Mouse (Mus musculus) MEL (cell line): ENCODE results near the gene Cct7. TPM values are rescaled to one million over a fixed set of nuclear protein-coding genes. Genes with fewer than 3 reads are reported as not detected.

ENCODE experiments used
- DNase-seq: peaks from one replicate; pipeline ENCODE4 v3.0.0; 2011; ENCODE audit warnings: low read depth, low spot score
- H3K27ac ChIP-seq: 2 replicates; pipeline ENCODE4 v1.5.1; 2012; ENCODE audit warnings: low read depth, mild to moderate bottlenecking, control low read depth, low read length, moderate library complexity; ENCODE audit not compliant: control insufficient read depth
- H3K27me3 ChIP-seq, 2 experiments: fragments of 150-350 bp in 1 of 2; sonication (generic) in 1 of 2; 2 replicates each; pipeline ENCODE4 v1.6.1; 2012; ENCODE audit warnings: low read length in 2 of 2, mild to moderate bottlenecking in 2 of 2, improper control_type of control experiment in 1 of 2, moderate library complexity in 1 of 2; ENCODE audit not compliant: insufficient read depth in 2 of 2, control insufficient read depth in 1 of 2
- H3K36me3 ChIP-seq, 2 experiments: 2 replicates each; pipeline ENCODE4 v1.6.1; 2012 to 2014; ENCODE audit warnings: low read length in 2 of 2, improper control_type of control experiment in 1 of 2, inconsistent platforms in 1 of 2, mild to moderate bottlenecking in 1 of 2; ENCODE audit not compliant: insufficient read depth in 2 of 2, control insufficient read depth in 1 of 2
- H3K4me1 ChIP-seq, 2 experiments: fragments of 150-350 bp in 1 of 2; sonication (generic) in 1 of 2; 2 replicates each; pipeline ENCODE4 v1.6.1; 2012; ENCODE audit warnings: low read length in 2 of 2, improper control_type of control experiment in 1 of 2, mild to moderate bottlenecking in 1 of 2; ENCODE audit not compliant: insufficient read depth in 2 of 2, control insufficient read depth in 1 of 2
- H3K4me3 ChIP-seq, 2 experiments: fragments of 150-350 bp in 1 of 2; sonication (generic) in 1 of 2; 2 replicates each; pipeline ENCODE4 v1.5.1; 2012; ENCODE audit warnings: low read depth in 2 of 2, low read length in 2 of 2, mild to moderate bottlenecking in 2 of 2, moderate library complexity in 2 of 2, control low read depth in 1 of 2, improper control_type of control experiment in 1 of 2; ENCODE audit not compliant: control insufficient read depth in 1 of 2, insufficient read depth in 1 of 2
- H3K79me2 ChIP-seq: 2 replicates; pipeline ENCODE4 v1.6.1; 2012; ENCODE audit warnings: mild to moderate bottlenecking, low read length, moderate library complexity; ENCODE audit not compliant: control insufficient read depth, poor library complexity, insufficient read depth
- H3K9ac ChIP-seq: 2 replicates; pipeline ENCODE4 v1.6.1; 2012; ENCODE audit warnings: low read depth, mild to moderate bottlenecking, control low read depth, low read length, moderate library complexity; ENCODE audit not compliant: control insufficient read depth, poor library complexity, severe bottlenecking
- H3K9me3 ChIP-seq: fragments of 150-350 bp; sonication (generic); replicated peaks from 2 replicates; pipeline ENCODE4 v1.6.1; 2012; ENCODE audit warnings: mild to moderate bottlenecking, low read length, improper control_type of control experiment, moderate library complexity; ENCODE audit not compliant: insufficient read depth
- CTCF ChIP-seq, 3 experiments: IDR thresholded peaks in 2 of 3; conservative IDR thresholded peaks in 1 of 3; 2 replicates each; pipeline ENCODE4 v1.5.1; 2011 to 2012; ENCODE audit warnings: low read length in 3 of 3, low read depth in 2 of 3, mild to moderate bottlenecking in 2 of 3, improper control_type of control experiment in 1 of 3, inconsistent platforms in 1 of 3, mixed read lengths in 1 of 3, moderate library complexity in 1 of 3; ENCODE audit not compliant: control insufficient read depth in 1 of 3, insufficient read depth in 1 of 3, poor library complexity in 1 of 3, severe bottlenecking in 1 of 3
- ELF1 ChIP-seq: IDR thresholded peaks from 2 replicates; pipeline ENCODE4 v1.6.1; 2014; ENCODE audit warnings: low read depth, mild to moderate bottlenecking, inconsistent platforms, low read length, improper control_type of control experiment, moderate library complexity
- EP300 ChIP-seq, 2 experiments: IDR thresholded peaks; 2 replicates each; pipeline ENCODE4 v1.6.1; 2011; ENCODE audit warnings: improper control_type of control experiment in 2 of 2, low read length in 2 of 2, low read depth in 1 of 2, mild to moderate bottlenecking in 1 of 2
- GABPA ChIP-seq: IDR thresholded peaks from 2 replicates; pipeline ENCODE4 v1.6.1; 2012; ENCODE audit warnings: low read depth, mild to moderate bottlenecking, inconsistent platforms, low read length, improper control_type of control experiment, moderate library complexity
- GATA1 ChIP-seq: IDR thresholded peaks from 2 replicates; pipeline ENCODE4 v1.6.1; 2011; ENCODE audit warnings: low read depth, low read length, improper control_type of control experiment
- MAZ ChIP-seq: IDR thresholded peaks from 2 replicates; pipeline ENCODE4 v1.6.1; 2012; ENCODE audit warnings: low read depth, mild to moderate bottlenecking, inconsistent platforms, low read length, improper control_type of control experiment
- MEF2A ChIP-seq: IDR thresholded peaks from 2 replicates; pipeline ENCODE4 v1.6.1; 2014; ENCODE audit warnings: low read depth, mild to moderate bottlenecking, inconsistent platforms, low read length, improper control_type of control experiment; ENCODE audit not compliant: poor library complexity, insufficient replicate concordance, severe bottlenecking; ENCODE audit errors: extremely low read depth
- MXI1 ChIP-seq: IDR thresholded peaks from 2 replicates; pipeline ENCODE4 v1.6.1; 2011; ENCODE audit warnings: mild to moderate bottlenecking, low read depth, low read length, improper control_type of control experiment
- MYC ChIP-seq: IDR thresholded peaks from 2 replicates; pipeline ENCODE4 v1.6.1; 2011; ENCODE audit warnings: low read depth, mild to moderate bottlenecking, low read length, improper control_type of control experiment, moderate library complexity
- NELFE ChIP-seq: IDR thresholded peaks from 2 replicates; pipeline ENCODE4 v1.6.1; 2011; ENCODE audit warnings: low read depth, low read length, improper control_type of control experiment
- POLR2A ChIP-seq, 2 experiments: IDR thresholded peaks; 2 replicates each; pipeline ENCODE4 v1.6.1; 2011 to 2012; ENCODE audit warnings: low read length in 2 of 2, mild to moderate bottlenecking in 2 of 2, control low read depth in 1 of 2, improper control_type of control experiment in 1 of 2, low read depth in 1 of 2, moderate library complexity in 1 of 2; ENCODE audit not compliant: control insufficient read depth in 1 of 2, insufficient read depth in 1 of 2, poor library complexity in 1 of 2
- POLR2AphosphoS2 ChIP-seq: IDR thresholded peaks from 2 replicates; pipeline ENCODE4 v1.6.1; 2011; ENCODE audit warnings: low read length, improper control_type of control experiment
- SIN3A ChIP-seq: IDR thresholded peaks from 2 replicates; pipeline ENCODE4 v1.6.1; 2012; ENCODE audit warnings: low read length, improper control_type of control experiment, inconsistent platforms
- SMC3 ChIP-seq: IDR thresholded peaks from 2 replicates; pipeline ENCODE4 v1.6.1; 2011; ENCODE audit warnings: low read depth, low read length, improper control_type of control experiment
- USF1 ChIP-seq: IDR thresholded peaks from 2 replicates; pipeline ENCODE4 v1.6.1; 2014; ENCODE audit warnings: low read depth, mild to moderate bottlenecking, inconsistent platforms, low read length, improper control_type of control experiment, moderate library complexity
- ZKSCAN1 ChIP-seq: IDR thresholded peaks from 2 replicates; pipeline ENCODE4 v1.6.1; 2012; ENCODE audit warnings: low read depth, mild to moderate bottlenecking, inconsistent platforms, low read length, improper control_type of control experiment, moderate library complexity
- ZMIZ1 ChIP-seq: IDR thresholded peaks from 2 replicates; pipeline ENCODE4 v1.6.1; 2012; ENCODE audit warnings: low read depth, mild to moderate bottlenecking, inconsistent platforms, low read length, improper control_type of control experiment, moderate library complexity
- ZNF384 ChIP-seq: IDR thresholded peaks from 2 replicates; pipeline ENCODE4 v1.6.1; 2012; ENCODE audit warnings: low read depth, mild to moderate bottlenecking, inconsistent platforms, low read length, improper control_type of control experiment
- polyA plus RNA-seq, 2 experiments: library from polyadenylated mRNA; stranded (reverse) in 1 of 2; unstranded in 1 of 2; fragments of >175 nt in 1 of 2; fragments of >200 nt in 1 of 2; gene quantifications; 2 replicates each; pipeline versions ENCODE4 v1.2.1 to v1.2.4; 2012; ENCODE audit warnings: low replicate concordance in 2 of 2, low read depth in 1 of 2; ENCODE audit not compliant: insufficient read length in 2 of 2, insufficient read depth in 1 of 2, missing spikeins in 1 of 2
- total RNA-seq: library from RNA; depleted of rRNA; stranded (reverse); fragments of 300-350 nt; gene quantifications from 2 replicates; pipeline ENCODE4 v1.2.3, GENCODE M21; 2012

The Cct7 gene
- total and polyA plus RNA-seq, 3 experiments, result 222 to 660 (median 660) TPM

GRCm38 (mm10) chr6:85496976-85497375 lies 45.7 kb downstream of the Cct7 start:
- Histone ChIP-seq H3K79me2 (no peaks in the 10 kb centered on the region), H3K27me3 (peaks cover 0 to 9% of the 10 kb centered on the region in 2 experiments; a peak in 3 of 4 replicates), H3K9me3 (no peaks in the 10 kb centered on the region), H3K27ac (no peak overlapping the region)
- no peak for DNase-seq
- TF ChIP-seq POLR2A (IDR thresholded peaks at IDR 0.05; ENCODE audit: control insufficient read depth in 1 of 2, insufficient read depth in 1 of 2, low read depth in 1 of 2, low read length in 2 of 2, poor library complexity in 1 of 2) (no peak), POLR2AphosphoS2 (no peak), ELF1 (no peak), ZMIZ1 (no peak), EP300 (IDR thresholded peaks at IDR 0.05; ENCODE audit: low read depth in 1 of 2, low read length in 2 of 2) (no peak), MYC (no peak), MEF2A (no peak), ZKSCAN1 (no peak)
- TF ChIP-seq, all 39 proteins: peak for 0
- H3K4me1 ChIP-seq, result no peaks in the 10 kb centered on the region
- H3K9ac ChIP-seq, result no peak overlapping the region
- H3K36me3 ChIP-seq, result no peaks in the 10 kb centered on the region
- no peak overlapping the region for H3K4me3 ChIP-seq

GRCm38 (mm10) chr6:85498147-85498546 lies 46.8 kb downstream of the Cct7 start:
- H3K79me2 ChIP-seq, result no peaks in the 10 kb centered on the region
- peaks cover 0 to 9% of the 10 kb centered on the region in 2 experiments; a peak in 3 of 4 replicates for H3K27me3 ChIP-seq
- H3K9me3 ChIP-seq, result no peaks in the 10 kb centered on the region
- no peaks in the 10 kb centered on the region for H3K36me3 ChIP-seq
- no peak overlapping the region for H3K4me3 ChIP-seq
- peak; percentile 51 for DNase-seq
- no peaks in the 10 kb centered on the region for H3K4me1 ChIP-seq
- peak; percentile 87 for TF ChIP-seq ZKSCAN1
- TF ChIP-seq MEF2A, result no peak
- no peak for TF ChIP-seq USF1
- 0 out of 2 replicates have a peak, but pooled peaks have one; percentile 39 for TF ChIP-seq MXI1
- TF ChIP-seq GABPA, result no peak
- no peak for TF ChIP-seq MAZ
- no peak for TF ChIP-seq SMC3
- TF ChIP-seq NELFE, result no peak
- peak; percentile 70 for TF ChIP-seq SIN3A
- peak; percentile 59; the same call in 1 of the 2 replicates for TF ChIP-seq ZNF384
- peak; percentile 31; the same call in 1 of the 2 replicates for TF ChIP-seq GATA1
- TF ChIP-seq CTCF (IDR thresholded peaks at IDR 0.05 in 2 of 3, conservative IDR thresholded peaks at IDR 0.05 in 1 of 3; ENCODE audit: control insufficient read depth in 1 of 3, insufficient read depth in 1 of 3, low read depth in 2 of 3, low read length in 3 of 3, poor library complexity in 1 of 3, severe bottlenecking in 1 of 3), result no peak
- H3K27ac ChIP-seq, result no peak overlapping the region
- no peak overlapping the region for H3K9ac ChIP-seq
